Mouse (Mus musculus) layer of hippocampus, postnatal 36 days (tissue): ENCODE results near the gene Rad51b. TPM values are rescaled to one million over a fixed set of nuclear protein-coding genes. Genes with fewer than 3 reads are reported as not detected.

Experiments used
- DNase-seq, 2 experiments: peaks; one replicate each; pipeline ENCODE4 v3.0.0; 2022
- total RNA-seq, 2 experiments: library from RNA; stranded (reverse); gene quantifications; 2 replicates each; pipeline ENCODE4 v1.2.3; 2021

Gene Rad51b
- total RNA-seq, 2 experiments from 2014 or later: 0.17 to 0.18 TPM

DNA sequence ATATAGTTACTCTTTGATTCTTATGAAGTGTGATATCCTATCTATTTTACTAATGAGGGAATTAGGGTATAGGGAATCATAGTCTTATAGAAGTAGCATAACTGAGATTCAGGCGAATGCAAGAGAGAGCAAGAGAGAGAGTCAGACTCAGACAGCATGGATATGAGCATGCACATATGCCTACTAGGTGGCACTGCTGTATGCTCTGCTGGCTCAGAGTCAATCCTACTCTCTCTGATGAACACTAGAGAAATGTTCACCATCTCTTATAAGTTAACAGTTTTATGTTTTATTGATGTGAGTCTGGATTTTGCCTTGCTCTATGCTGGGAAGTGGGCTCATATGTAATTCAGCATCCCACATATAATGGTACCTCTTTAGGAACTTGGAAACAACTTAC, 321.9 kb downstream of the Rad51b start:
- DNase-seq: no peak

DNA sequence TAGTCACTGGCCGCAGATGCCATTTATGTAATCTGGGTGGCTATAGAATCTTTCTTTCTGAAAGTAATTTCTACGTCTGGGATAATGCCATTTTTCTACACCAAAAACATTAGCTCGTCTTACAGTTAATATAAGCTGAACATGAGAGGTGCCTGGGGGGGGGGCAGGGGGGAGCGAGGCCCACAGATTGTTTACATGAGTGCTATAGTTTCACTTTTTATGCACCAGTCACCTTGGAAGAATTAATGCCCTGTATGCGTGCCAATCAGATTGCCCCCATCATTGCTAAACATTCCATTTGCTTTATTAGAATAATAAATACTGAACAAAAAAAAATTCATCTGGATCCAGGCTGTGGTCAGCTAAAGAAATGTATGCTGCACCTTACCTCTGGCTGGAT, 323.6 kb downstream of the Rad51b start:
- DNase-seq: no peak

- no peak for DNase-seq
These were observed 326.2 kb downstream of the Rad51b start for GRCm38 (mm10) chr12:79623308-79623707.

GRCm38 (mm10) chr12:79625699-79626554, 328.8 kb downstream of the Rad51b start:
- no peak for DNase-seq

- DNase-seq: no peak
These were observed 329.5 kb downstream of the Rad51b start for GRCm38 (mm10) chr12:79626555-79627080.

- DNase-seq: no peak
These were observed 330.5 kb downstream of the Rad51b start for GRCm38 (mm10) chr12:79627351-79628120.

DNA sequence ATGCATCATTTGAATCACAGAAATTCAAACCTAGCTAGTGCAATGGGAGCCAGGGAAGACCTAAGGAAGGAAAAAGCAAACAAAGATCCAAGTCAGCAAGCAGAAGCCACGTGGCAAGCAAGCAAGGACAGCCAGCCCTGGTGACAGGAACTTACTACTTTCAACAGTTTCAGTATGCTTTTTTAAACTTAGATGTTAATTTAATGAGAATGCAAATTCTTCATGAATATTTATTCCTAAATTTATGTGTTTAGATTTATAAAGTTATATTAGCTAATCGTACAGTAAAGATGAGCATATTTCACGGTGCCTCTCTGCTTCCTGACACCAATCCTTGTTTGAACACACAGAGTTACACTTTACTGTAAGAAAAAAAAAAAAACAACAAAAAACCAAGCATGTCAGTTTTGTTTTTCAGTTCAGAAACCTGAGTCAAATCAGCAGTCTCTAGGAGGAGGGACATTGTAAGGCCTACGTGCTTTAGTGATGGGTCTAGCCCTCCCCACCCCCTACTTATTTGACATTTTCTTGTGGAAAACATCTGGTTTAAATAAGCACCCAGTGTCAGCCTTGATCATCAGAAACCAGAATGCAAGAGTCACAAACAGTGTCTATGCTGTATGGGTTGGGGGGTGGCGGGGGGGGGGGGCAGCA, 331.2 kb downstream of the Rad51b start:
- no peak for DNase-seq

GRCm38 (mm10) chr12:79629945-79630850, 333.1 kb downstream of the Rad51b start:
- DNase-seq: no peak

DNA sequence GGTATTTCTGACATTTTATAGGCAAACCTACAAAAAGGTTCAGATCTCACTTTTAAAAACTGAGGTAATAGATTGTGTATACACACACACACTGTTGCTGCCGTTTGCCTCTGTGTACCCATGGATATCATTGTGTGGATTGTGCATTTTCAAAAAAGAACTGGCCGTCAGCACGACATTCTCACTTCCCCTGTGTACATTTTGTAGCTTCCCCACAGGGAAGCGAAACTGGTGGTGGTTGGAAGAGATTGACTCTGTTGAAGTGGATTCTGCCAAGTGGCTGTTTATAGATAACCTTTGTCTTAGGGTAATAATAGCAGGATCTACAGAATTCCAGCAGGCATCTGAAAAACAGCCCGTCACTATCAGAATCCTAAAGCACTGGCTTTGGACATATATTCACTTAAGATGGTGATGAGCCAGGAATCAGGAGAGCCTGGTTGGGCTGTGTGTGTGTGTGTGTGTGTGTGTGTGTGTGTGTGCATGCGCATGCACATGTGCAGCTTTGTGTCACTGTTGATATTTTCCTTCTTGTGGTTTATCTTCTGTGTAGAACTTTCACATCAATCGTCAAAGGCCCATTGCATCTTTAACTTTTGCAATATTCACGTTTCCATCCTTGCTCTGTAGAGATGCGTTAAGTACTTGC, 336.5 kb downstream of the Rad51b start:
- DNase-seq: no peak

DNA sequence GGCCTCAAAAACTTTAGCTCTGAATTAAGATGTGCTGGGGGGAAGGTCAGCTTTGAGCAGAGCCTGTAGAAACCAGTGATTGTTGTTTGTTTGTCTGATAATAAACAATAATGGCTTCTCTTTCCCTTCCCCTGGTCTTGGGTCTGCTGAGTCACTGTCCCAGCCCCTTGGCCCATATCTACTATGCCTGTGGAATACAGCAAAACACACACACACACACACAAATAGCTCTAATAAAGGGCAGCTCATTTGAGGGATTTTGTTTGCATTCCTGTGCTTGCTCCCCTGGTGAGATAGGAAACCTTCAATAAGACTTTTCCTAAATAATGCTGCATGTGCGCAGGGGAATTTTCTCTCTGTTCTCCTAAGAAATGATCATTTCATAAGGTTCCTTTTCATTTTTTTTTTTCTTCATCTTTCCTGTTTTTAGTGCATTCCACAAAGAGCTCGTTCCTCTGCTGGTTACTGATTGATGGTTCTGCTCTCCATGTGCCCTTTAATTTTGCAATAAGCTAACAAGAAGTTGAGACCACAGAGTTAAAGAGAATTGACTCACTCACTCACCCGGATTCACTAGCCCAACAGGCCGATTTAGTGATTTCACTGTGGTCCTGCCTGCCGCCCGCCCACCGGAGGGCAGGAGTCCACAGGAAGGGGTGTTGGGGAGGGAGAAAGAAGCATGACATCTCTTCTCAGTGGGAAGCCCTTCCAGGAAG, 344.6 kb downstream of the Rad51b start:
- DNase-seq: no peak

DNA sequence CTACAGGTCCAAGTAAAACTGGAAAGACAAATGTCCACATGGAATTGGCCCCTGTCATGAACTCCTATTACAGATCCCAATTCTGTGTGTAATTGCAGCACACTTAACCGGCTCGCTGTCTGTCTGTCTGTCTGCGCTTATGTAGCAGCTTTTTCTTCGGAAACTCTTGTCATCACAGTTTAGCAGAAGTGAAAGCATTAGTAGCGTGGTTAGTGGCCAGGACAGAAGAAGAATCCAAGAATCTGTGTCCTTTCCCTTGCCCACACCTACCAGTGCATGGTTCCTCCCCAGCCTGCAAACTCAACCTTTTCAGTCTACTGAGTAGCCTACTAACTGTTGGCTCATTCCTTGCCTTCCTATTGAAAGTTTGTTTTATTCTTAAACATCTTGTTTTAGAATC, 345.6 kb downstream of the Rad51b start:
- no peak for DNase-seq

GRCm38 (mm10) chr12:79645656-79646055, 348.6 kb downstream of the Rad51b start:
- DNase-seq: no peak

GRCm38 (mm10) chr12:79646646-79647164, 349.6 kb downstream of the Rad51b start:
- DNase-seq: no peak

- DNase-seq: no peak
These were observed 350.3 kb downstream of the Rad51b start for GRCm38 (mm10) chr12:79647382-79647781.

DNA sequence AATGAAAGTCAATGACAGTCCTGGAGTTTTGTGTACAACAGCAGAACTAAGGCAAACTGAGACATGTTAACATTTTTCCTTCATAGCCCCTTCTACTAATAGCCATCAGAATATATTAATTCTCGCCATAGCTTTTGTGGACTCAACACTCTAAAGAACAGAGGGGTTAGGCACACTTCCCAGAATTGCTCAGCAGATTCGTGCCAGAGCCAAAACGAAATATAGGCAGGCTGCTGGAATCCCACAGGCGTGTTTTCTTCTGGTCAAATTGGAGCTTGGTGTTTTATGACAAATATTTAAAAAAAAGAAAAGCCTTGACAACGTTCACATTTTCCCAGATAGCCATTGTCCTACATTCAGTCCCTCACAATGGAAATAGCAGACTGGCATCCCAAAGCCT, 350.9 kb downstream of the Rad51b start:
- DNase-seq: no peak

DNA sequence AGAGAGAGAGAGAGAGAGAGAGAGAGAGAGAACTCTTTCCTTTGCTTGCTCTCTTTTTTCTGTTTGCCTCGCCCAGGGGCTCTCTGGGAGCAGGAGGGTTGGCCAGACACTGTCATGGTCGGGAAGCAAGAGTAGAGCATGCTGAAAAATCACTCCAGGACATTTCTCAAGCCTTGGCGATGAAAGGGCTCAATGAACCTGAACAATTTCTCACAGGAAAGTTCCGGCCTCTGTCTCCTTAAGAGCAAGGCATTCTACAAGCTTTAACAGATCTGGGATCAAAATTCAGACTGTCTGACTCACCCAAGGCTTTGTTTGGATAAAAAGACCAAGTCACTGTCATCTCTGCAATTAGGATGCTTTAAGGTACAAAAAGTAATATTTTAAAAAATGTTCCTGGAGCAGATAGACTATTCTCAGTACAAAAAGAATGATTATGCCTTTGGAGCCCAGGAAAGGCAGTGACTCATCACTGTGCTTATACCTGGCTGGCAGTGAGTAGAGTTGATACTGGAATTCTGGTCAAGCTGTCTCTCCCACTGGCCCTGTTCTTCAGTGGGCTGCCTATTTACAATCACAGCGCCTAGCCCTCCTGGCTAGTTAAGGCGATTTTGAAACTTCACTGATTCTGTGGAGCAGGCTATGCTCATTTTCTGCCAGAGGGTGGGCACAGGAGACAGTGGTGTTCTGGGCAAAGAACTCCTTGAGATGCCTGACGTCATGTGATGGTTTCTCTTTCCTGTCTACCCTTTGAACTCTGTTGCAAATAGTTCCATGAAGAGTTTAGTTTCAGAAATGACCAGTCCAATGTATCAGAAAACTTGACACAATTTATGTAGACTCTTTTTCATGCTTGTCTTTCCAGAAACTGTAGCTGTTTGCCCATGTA, 352.0 kb downstream of the Rad51b start:
- DNase-seq: no peak

DNA sequence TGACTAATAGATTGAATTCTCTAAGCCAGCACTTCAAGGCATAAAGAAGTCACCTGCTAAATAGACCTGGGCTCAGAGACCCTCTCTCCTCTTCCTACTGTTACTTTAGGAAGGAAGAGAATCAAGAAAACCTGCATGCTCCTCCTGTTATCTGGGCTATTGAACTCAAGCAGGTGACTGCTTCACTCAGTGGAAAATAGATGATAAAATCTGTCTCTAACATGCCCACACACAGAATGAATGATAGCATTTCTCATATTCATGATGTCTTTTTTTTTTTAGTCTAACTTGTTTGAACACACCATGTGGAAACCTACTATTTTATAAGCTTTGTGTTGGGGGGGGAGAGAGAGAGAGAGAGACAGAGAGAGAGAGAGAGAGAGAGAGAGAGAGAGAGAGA, 352.7 kb downstream of the Rad51b start:
- DNase-seq: no peak

- no peak for DNase-seq
These were observed 358.1 kb downstream of the Rad51b start for GRCm38 (mm10) chr12:79655138-79655537.

- no peak for DNase-seq
These were observed 361.8 kb downstream of the Rad51b start for GRCm38 (mm10) chr12:79658861-79659260.
